Mouse (Mus musculus) neural tube, embryonic 14.5 days (tissue): ENCODE measurements around the gene Plxdc1. TPM values are rescaled to one million over a fixed set of nuclear protein-coding genes. Genes with fewer than 3 reads are reported as not detected.
A peak's percentile ranks its signal among the peaks of the same experiment; 100 is the strongest.

Source experiments
- ATAC-seq: fragments of 200-750 bp; cut with Nextera tagmentation; 2 replicates; pipeline ENCODE4 v1.8.0; 2017; ENCODE audit warnings: low read depth, mild to moderate bottlenecking, moderate TSS enrichment, moderate library complexity
- H3K27ac ChIP-seq: fragments of 300-500 bp; sonication (generic); 2 replicates; pipeline ENCODE4 v1.5.1; 2014; ENCODE audit warnings: low read depth, mild to moderate bottlenecking, control low read depth, low read length, moderate library complexity, mixed read lengths
- H3K27me3 ChIP-seq: fragments of 300-500 bp; sonication (generic); 2 replicates; pipeline ENCODE4 v1.6.1; 2014; ENCODE audit warnings: low read length; ENCODE audit not compliant: control insufficient read depth, insufficient read depth
- H3K36me3 ChIP-seq: fragments of 300-500 bp; sonication (generic); 2 replicates; pipeline ENCODE4 v1.6.1; 2014; ENCODE audit warnings: low read length, mixed read lengths; ENCODE audit not compliant: control insufficient read depth, insufficient read depth
- H3K4me1 ChIP-seq: fragments of 300-500 bp; sonication (generic); 2 replicates; pipeline ENCODE4 v1.6.1; 2014; ENCODE audit warnings: low read length; ENCODE audit not compliant: control insufficient read depth, insufficient read depth
- H3K4me2 ChIP-seq: fragments of 300-500 bp; sonication (generic); 2 replicates; pipeline ENCODE4 v1.6.1; 2014; ENCODE audit warnings: mild to moderate bottlenecking, low read depth, low read length, control low read depth
- H3K4me3 ChIP-seq: fragments of 300-500 bp; sonication (generic); 2 replicates; pipeline ENCODE4 v1.5.1; 2014; ENCODE audit warnings: low read depth, low read length, control low read depth, mixed read lengths
- H3K9ac ChIP-seq: fragments of 300-500 bp; sonication (generic); replicated peaks from 2 replicates; pipeline ENCODE4 v1.6.1; 2014; ENCODE audit warnings: low read depth, mild to moderate bottlenecking, control low read depth, low read length, mixed read lengths
- H3K9me3 ChIP-seq: fragments of 300-500 bp; sonication (generic); 2 replicates; pipeline ENCODE4 v1.6.1; 2016; ENCODE audit warnings: low read length; ENCODE audit not compliant: control insufficient read depth
- WGBS: fragments of 180-500 bp; shearing (Covaris S2); extraction: QIAGEN DNeasy Blood & Tissue Kit; methylation state at CpG from one replicate; pipeline ENCODE4 v1.1.7; 2014; 5-methylcytosine and 5-hydroxymethylcytosine counted together
- polyA plus RNA-seq: library from polyadenylated mRNA; unstranded; fragments of >200 nt; fragmentation: Nextera tagmentation; extraction: Ambion mirVana; gene quantifications from 2 replicates; pipeline ENCODE4 v1.2.1, GENCODE M21; 2014

Gene Plxdc1
- polyA plus RNA-seq, 1 experiment from 2014 or later: 0.70 TPM

GRCm38 (mm10) chr11:98026570-98027296 lies 40.5 kb upstream of the Plxdc1 start, which contains the start of gene Rpl19:
Gene Rpl19, plus strand, starts transcription at chr11:98026710.
- Histone ChIP-seq H3K4me2 (peak within 1 kb of the TSS; percentile 98), H3K27ac (peak within 1 kb of the TSS; percentile 88), H3K4me3 (peak within 1 kb of the TSS; percentile 99), H3K9ac (peak within 1 kb of the TSS; percentile 99), H3K9me3 (no peaks in the 10 kb centered on the region), H3K36me3 (peaks cover 26% of the 10 kb centered on the region), H3K4me1 (peaks cover 22% of the 10 kb centered on the region), H3K27me3 (no peaks in the 10 kb centered on the region)
- ATAC-seq: peak; percentile 67
- under 1% methylated on average over 65 of the region's 69 CpGs for WGBS

DNA sequence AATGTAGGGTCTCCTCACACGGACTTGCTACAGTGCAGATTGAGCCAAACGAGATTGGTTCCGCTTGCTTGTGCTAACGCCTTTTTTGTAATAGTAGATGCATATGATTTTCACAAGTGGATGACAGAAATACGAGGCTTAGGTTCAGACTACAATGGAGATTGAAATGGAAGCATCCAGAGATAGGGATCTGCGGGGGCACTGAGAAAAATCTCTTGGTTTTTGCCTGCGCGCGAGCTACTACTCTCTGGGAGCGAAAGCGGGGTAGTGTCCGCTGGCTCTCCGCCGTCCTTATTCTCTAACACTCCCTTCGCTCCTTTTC lies 40.0 kb upstream of the Plxdc1 start:
- WGBS: 9% methylated on average over 15 of the region's 15 CpGs
- no peak for ATAC-seq
- Histone ChIP-seq H3K36me3 (peaks cover 25% of the 10 kb centered on the region), H3K27ac (peak overlapping the region; percentile 88), H3K4me1 (peaks cover 26% of the 10 kb centered on the region), H3K4me3 (peak overlapping the region; percentile 99), H3K27me3 (no peaks in the 10 kb centered on the region), H3K9ac (peak overlapping the region; percentile 99), H3K4me2 (peak overlapping the region; percentile 98), H3K9me3 (no peaks in the 10 kb centered on the region)

- peaks cover 10% of the 10 kb centered on the region for H3K36me3 ChIP-seq
- H3K4me1 ChIP-seq: peaks cover 42% of the 10 kb centered on the region
- H3K9me3 ChIP-seq: no peaks in the 10 kb centered on the region
- H3K4me3 ChIP-seq: no peak overlapping the region
- H3K27me3 ChIP-seq: no peaks in the 10 kb centered on the region
- H3K27ac ChIP-seq: no peak overlapping the region
- WGBS: 92% methylated on average over 3 of the region's 3 CpGs
- H3K4me2 ChIP-seq: no peak overlapping the region
- ATAC-seq: no peak
- H3K9ac ChIP-seq: no peak overlapping the region
These were observed 38.3 kb upstream of the Plxdc1 start for GRCm38 (mm10) chr11:98024516-98024915.

DNA sequence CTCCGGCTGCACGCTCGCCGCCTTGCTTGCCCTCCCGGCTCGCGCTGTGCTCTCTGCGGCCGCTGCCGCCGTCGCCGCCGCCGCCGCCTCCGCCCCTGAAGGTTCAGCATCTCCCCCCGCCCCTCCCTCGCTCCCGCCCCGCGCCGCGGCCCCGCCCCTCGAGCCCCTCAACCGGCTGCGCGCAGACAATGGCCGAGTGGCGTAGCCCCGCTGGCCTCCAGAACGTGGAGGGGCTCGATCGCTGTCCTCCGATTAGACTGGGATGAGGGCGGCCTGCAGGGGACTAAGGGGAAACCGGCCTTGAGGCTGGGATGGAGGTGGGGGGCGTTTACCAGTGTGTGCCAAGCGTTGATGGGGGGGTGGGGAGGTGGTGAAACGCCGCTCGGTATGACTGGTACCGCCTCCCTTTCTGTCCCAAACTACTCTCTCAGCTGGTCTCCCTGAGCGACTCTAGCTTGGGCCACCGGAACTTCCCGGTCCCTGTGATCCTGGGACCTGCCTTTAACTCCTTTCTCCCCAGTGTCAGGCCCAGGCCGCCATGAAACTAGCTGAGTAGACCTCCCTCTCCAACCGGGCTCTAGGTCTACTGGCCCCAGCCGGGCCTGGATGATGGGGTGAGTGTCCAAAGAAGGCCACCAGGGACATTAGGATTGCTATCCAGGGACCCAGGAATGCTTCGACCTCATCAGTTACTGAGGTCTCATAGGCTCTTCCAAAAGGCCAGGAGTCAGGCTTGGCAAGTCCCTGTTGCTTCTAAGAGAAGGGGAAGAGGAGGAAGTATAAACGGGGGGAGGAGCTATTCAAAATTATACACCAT lies 36.5 kb upstream of the Plxdc1 start, which contains the start of gene Cacnb1:
Gene Cacnb1, minus strand, starts transcription at position 480 of the 817 bp plus-strand sequence.
- H3K4me2 ChIP-seq: peak within 1 kb of the TSS; percentile 61
- no peaks in the 10 kb centered on the region for H3K27me3 ChIP-seq
- peaks cover 41% of the 10 kb centered on the region for H3K4me1 ChIP-seq
- no peaks in the 10 kb centered on the region for H3K9me3 ChIP-seq
- H3K27ac ChIP-seq: peak within 1 kb of the TSS; percentile 97
- peak within 1 kb of the TSS; percentile 98 for H3K9ac ChIP-seq
- 1% methylated on average over 34 of the region's 52 CpGs for WGBS
- ATAC-seq: peak; percentile 45
- H3K36me3 ChIP-seq: peaks cover 1% of the 10 kb centered on the region
- H3K4me3 ChIP-seq: peak within 1 kb of the TSS; percentile 89

DNA sequence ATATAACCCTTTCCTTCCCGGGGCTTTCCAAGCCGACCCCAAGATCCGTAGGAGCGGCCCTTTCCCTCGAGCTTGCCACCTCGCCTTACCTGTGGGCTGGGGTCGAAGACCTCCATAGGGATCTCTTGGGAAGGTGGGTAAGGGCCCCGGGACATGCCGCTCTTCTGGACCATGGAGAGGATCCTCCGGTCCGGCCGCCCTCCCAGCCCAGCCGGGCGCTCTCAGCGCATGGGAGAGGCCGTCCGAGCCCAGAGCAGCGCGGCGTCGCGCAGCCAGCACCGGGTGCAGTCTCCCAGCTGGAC lies 36.0 kb upstream of the Plxdc1 start:
- peaks cover 7% of the 10 kb centered on the region for H3K36me3 ChIP-seq
- peak overlapping the region; percentile 89 for H3K4me3 ChIP-seq
- WGBS: under 1% methylated on average over 23 of the region's 23 CpGs
- peak overlapping the region; percentile 97 for H3K27ac ChIP-seq
- peak overlapping the region; percentile 61 for H3K4me2 ChIP-seq
- H3K4me1 ChIP-seq: peaks cover 37% of the 10 kb centered on the region
- H3K9ac ChIP-seq: peak overlapping the region; percentile 98
- peak; percentile 19; the same call in 1 of the 2 replicates for ATAC-seq
- H3K9me3 ChIP-seq: no peaks in the 10 kb centered on the region
- no peaks in the 10 kb centered on the region for H3K27me3 ChIP-seq

GRCm38 (mm10) chr11:98021565-98022252 lies 35.5 kb upstream of the Plxdc1 start:
- Histone ChIP-seq H3K4me2 (peak overlapping the region; percentile 61), H3K4me3 (peak overlapping the region; percentile 89), H3K9me3 (no peaks in the 10 kb centered on the region), H3K27ac (peak overlapping the region; percentile 97), H3K36me3 (peaks cover 12% of the 10 kb centered on the region), H3K9ac (peak overlapping the region; percentile 98), H3K27me3 (no peaks in the 10 kb centered on the region), H3K4me1 (peaks cover 37% of the 10 kb centered on the region)
- peak; percentile 15; the same call in 1 of the 2 replicates for ATAC-seq
- 3% methylated on average over 32 of the region's 34 CpGs for WGBS

DNA sequence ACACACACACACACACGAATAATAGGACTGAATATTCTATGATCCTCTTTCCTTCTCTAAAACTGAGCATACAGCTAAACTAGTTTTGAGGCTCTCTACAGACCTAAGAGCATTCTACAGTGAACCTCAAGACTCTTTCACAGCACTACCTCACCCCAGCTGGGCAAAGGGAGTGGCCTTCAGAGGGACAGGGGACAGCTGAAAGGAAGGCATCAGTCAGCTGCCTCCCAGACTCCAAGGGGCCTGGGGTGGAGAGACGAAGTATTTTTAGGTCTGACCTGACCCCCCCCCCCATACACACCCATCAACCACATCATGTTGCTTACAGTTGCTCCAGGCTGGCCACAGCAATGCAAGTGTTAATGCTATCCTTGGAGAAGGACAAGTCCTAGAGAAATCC lies 34.9 kb upstream of the Plxdc1 start:
- peak overlapping the region; percentile 98 for H3K9ac ChIP-seq
- 66% methylated on average over 2 of the region's 2 CpGs for WGBS
- ATAC-seq: no peak
- peak overlapping the region; percentile 61 for H3K4me2 ChIP-seq
- peaks cover 37% of the 10 kb centered on the region for H3K4me1 ChIP-seq
- no peaks in the 10 kb centered on the region for H3K27me3 ChIP-seq
- H3K36me3 ChIP-seq: peaks cover 18% of the 10 kb centered on the region
- H3K4me3 ChIP-seq: peak overlapping the region; percentile 89
- H3K27ac ChIP-seq: no peak overlapping the region
- H3K9me3 ChIP-seq: no peaks in the 10 kb centered on the region

GRCm38 (mm10) chr11:98020710-98021109 lies 34.5 kb upstream of the Plxdc1 start:
- Histone ChIP-seq H3K4me3 (peak overlapping the region; percentile 89), H3K4me1 (peaks cover 34% of the 10 kb centered on the region), H3K9me3 (no peaks in the 10 kb centered on the region), H3K27me3 (no peaks in the 10 kb centered on the region), H3K9ac (peak overlapping the region; percentile 52), H3K4me2 (peak overlapping the region; percentile 61), H3K27ac (no peak overlapping the region), H3K36me3 (peaks cover 22% of the 10 kb centered on the region)
- 76% methylated on average over 1 of the region's 1 CpGs for WGBS
- no peak for ATAC-seq
